Mouse (Mus musculus) CD4-positive, CD25-positive, alpha-beta regulatory T cell, adult 4 months (primary cell): ENCODE results near the gene Rnf2. TPM values are rescaled to one million over a fixed set of nuclear protein-coding genes. Genes with fewer than 3 reads are reported as not detected.

Experiments
- polyA plus RNA-seq, 2 experiments: library from polyadenylated mRNA; unstranded; fragments of 100-300 nt; shearing (Covaris generic); gene quantifications; one replicate each; pipeline ENCODE4 v1.2.1; 2017

Gene Rnf2
- polyA plus RNA-seq, 2 experiments from 2014 or later = 93.0 to 107 TPM

Other genes with a start within 250 kb of the Rnf2 start
- 100 to 1,000 TPM; 108 to 127 TPM for gene Ivns1abp, start 156.5 kb downstream of the Rnf2 start, polyA plus RNA-seq
- gene Swt1, start 72.5 kb downstream of the Rnf2 start, polyA plus RNA-seq = 10 to 100 TPM; 41.5 to 57.0 TPM
- 10 to 100 TPM; 35.7 to 46.8 TPM for gene Trmt1l, start 72.4 kb downstream of the Rnf2 start, polyA plus RNA-seq
- 10 to 100 TPM; 55.3 to 74.9 TPM for gene Fam129a, start 70.2 kb upstream of the Rnf2 start, polyA plus RNA-seq